Mouse (Mus musculus) midbrain, embryonic 11.5 days (tissue): ENCODE data around the gene Vmn1r235. TPM values are rescaled to one million over a fixed set of nuclear protein-coding genes. Genes with fewer than 3 reads are reported as not detected.

ENCODE experiments used
- microRNA-seq: library from miRNA; unstranded; fragments of <30 nt; microRNA quantifications from one replicate; pipeline ENCODE4, GENCODE M21; 2017
- polyA plus RNA-seq: library from polyadenylated mRNA; unstranded; fragments of >200 nt; fragmentation: Nextera tagmentation; extraction: Ambion mirVana; gene quantifications from 2 replicates; pipeline ENCODE4 v1.2.1, GENCODE M21; 2014

Gene Vmn1r235
- polyA plus RNA-seq, 1 experiment from 2014 or later = not detected

Small RNA genes lying within 50 kb of the gene (microRNA-seq; reads per million reads assigned to microRNA genes)
- not detected for gene Gm26384

Other genes with a start within 250 kb of the Vmn1r235 start
- 15.9 and 18.5 TPM in 2 replicates for gene Zfp160, start 247.5 kb upstream of the Vmn1r235 start, polyA plus RNA-seq
- not detected in 2 replicates for gene Vmn1r234, start 30.3 kb upstream of the Vmn1r235 start, polyA plus RNA-seq
- gene Vmn1r236, start 26.5 kb downstream of the Vmn1r235 start, polyA plus RNA-seq = not detected in 2 replicates
- not detected in 2 replicates for gene Vmn1r237, start 55.5 kb downstream of the Vmn1r235 start, polyA plus RNA-seq
- gene Zfp677, start 127.3 kb downstream of the Vmn1r235 start, polyA plus RNA-seq = 2.9 and 3.3 TPM in 2 replicates
- gene Zfp54, start 166.8 kb downstream of the Vmn1r235 start, polyA plus RNA-seq = 2.3 and 3.6 TPM in 2 replicates
- 16.7 TPM in 2 replicates for gene Zfp51, start 194.0 kb downstream of the Vmn1r235 start, polyA plus RNA-seq
- gene Zfp53, start 232.6 kb downstream of the Vmn1r235 start, polyA plus RNA-seq = 10.9 and 12.4 TPM in 2 replicates